Mouse (Mus musculus): ENCODE data around the gene Egflam. TPM values are rescaled to one million over a fixed set of nuclear protein-coding genes. Genes with fewer than 3 reads are reported as not detected.

Egflam gene
- polyA plus RNA-seq, 1 experiment from 2014 or later = 23.7 TPM

GRCm38 (mm10) chr15:7203606-7204330, 194.4 kb downstream of the Egflam start:
- H3K9ac ChIP-seq (ENCODE audit: low read length) = no peak overlapping the region
- H3K27me3 ChIP-seq (replicated peaks; ENCODE audit: control insufficient read depth, insufficient read depth, low read length) = no peaks in the 10 kb centered on the region
- H3K4me1 ChIP-seq (replicated peaks; ENCODE audit: control insufficient read depth, insufficient read depth, low read length) = peaks cover 27% of the 10 kb centered on the region; the same call in 1 of the 2 replicates
- WGBS = 49% methylated on average over 9 of the region's 9 CpGs
- H3K4me2 ChIP-seq (ENCODE audit: low read length) = no peak overlapping the region
- H3K4me3 ChIP-seq (ENCODE audit: low read depth, low read length) = no peak overlapping the region
- no peaks in the 10 kb centered on the region for H3K9me3 ChIP-seq (ENCODE audit: control insufficient read depth, low read length)
- DNase-seq (ENCODE audit: low spot score) (no peak), ATAC-seq (replicated peaks; ENCODE audit: low FRiP score, low TSS enrichment, low read depth) (0 out of 2 replicates have a peak, but pooled peaks have one; percentile 33)
- no peaks in the 10 kb centered on the region for H3K36me3 ChIP-seq (ENCODE audit: control insufficient read depth, insufficient read depth, low read length)
- peak overlapping the region; percentile 48; the same call in 1 of the 2 replicates for H3K27ac ChIP-seq (ENCODE audit: low read depth)

GRCm38 (mm10) chr15:7202981-7203380, 195.2 kb downstream of the Egflam start:
- no peak for DNase-seq (ENCODE audit: low spot score)
- ATAC-seq (replicated peaks; ENCODE audit: low FRiP score, low TSS enrichment, low read depth) = no peak
- Histone ChIP-seq H3K27ac (ENCODE audit: low read depth) (0 out of 2 replicates have a peak overlapping the region, but pooled peaks have one; percentile 48), H3K36me3 (ENCODE audit: control insufficient read depth, insufficient read depth, low read length) (no peaks in the 10 kb centered on the region), H3K9ac (ENCODE audit: low read length) (no peak overlapping the region), H3K9me3 (ENCODE audit: control insufficient read depth, low read length) (no peaks in the 10 kb centered on the region), H3K4me2 (ENCODE audit: low read length) (no peak overlapping the region), H3K4me3 (ENCODE audit: low read depth, low read length) (no peak overlapping the region), H3K27me3 (replicated peaks; ENCODE audit: control insufficient read depth, insufficient read depth, low read length) (no peaks in the 10 kb centered on the region), H3K4me1 (replicated peaks; ENCODE audit: control insufficient read depth, insufficient read depth, low read length) (peaks cover 27% of the 10 kb centered on the region; the same call in 1 of the 2 replicates)
- 95% methylated on average over 5 of the region's 5 CpGs for WGBS

DNA sequence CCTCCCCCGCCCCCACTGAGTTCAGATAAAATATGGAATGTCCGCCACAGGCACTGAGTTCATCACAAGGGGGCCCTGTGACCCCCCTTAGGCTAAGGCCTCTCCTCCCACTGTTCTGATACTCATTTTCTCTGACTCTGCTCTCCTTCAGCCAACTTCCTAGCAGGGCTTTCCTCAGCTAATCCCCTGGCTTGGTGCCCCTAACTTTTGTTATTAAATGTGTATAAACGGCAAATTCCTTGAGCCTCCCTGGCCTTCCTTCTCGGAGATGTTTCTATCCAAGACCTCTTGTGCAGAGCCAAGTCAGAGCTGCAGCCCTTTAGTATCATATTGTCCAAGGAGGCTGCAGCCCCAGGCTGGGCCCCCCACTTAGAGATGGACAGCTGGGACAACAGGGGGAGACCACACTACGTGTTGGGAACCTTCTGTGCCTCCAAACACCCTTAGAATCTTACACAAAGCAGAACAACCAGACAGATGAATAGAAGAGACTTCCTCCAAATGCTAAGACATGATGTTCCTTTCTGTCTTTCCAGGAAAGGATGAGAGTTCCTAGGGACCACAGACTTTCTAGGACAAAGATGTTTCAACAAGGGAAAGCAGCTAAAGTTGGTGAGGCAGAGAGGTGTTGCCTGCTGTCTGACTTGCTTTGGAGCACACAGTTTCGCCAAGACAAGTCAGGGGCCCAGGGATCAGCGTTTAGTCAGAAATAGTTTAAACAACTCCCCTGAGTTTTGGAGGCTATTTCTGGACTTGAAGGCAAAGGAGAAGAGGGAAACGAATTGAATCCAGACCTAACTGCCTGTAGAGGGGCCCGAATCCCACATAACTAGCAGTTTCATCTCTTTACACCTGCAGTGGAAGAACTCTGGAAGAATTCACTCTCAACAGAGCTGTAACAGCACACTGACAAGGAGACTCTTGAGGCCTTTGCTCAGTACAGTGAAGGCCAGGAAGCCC, 196.5 kb downstream of the Egflam start:
- Histone ChIP-seq H3K36me3 (ENCODE audit: control insufficient read depth, insufficient read depth, low read length) (no peaks in the 10 kb centered on the region), H3K27ac (ENCODE audit: low read depth) (peak overlapping the region; percentile 61), H3K27me3 (replicated peaks; ENCODE audit: control insufficient read depth, insufficient read depth, low read length) (no peaks in the 10 kb centered on the region), H3K9ac (ENCODE audit: low read length) (no peak overlapping the region), H3K9me3 (ENCODE audit: control insufficient read depth, low read length) (no peaks in the 10 kb centered on the region), H3K4me1 (replicated peaks; ENCODE audit: control insufficient read depth, insufficient read depth, low read length) (peaks cover 27% of the 10 kb centered on the region; the same call in 1 of the 2 replicates), H3K4me2 (ENCODE audit: low read length) (no peak overlapping the region), H3K4me3 (ENCODE audit: low read depth, low read length) (no peak overlapping the region)
- ATAC-seq (replicated peaks; ENCODE audit: low FRiP score, low TSS enrichment, low read depth) (no peak), DNase-seq (ENCODE audit: low spot score) (no peak)
- 40% methylated on average over 9 of the region's 9 CpGs for WGBS

DNA sequence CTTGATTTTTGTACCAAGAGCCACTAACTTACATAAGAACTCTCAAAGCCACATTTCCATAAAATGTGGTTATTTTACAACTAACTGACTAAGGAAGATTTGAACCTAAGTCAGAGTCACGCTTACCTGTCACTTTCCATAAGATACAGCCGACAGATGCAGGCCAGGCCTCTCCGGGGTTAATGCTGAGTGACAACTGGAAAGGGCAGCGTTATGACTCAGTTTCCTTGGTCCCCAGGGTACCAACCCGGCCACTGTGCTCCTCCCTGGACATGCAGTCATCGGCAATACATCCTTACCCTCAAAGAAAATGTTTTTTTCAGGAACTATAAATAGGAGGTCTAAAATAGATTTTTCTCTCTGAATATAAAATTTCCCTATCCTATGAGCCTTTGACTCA, 197.9 kb downstream of the Egflam start:
- Histone ChIP-seq H3K36me3 (ENCODE audit: control insufficient read depth, insufficient read depth, low read length) (no peaks in the 10 kb centered on the region), H3K27me3 (replicated peaks; ENCODE audit: control insufficient read depth, insufficient read depth, low read length) (no peaks in the 10 kb centered on the region), H3K27ac (ENCODE audit: low read depth) (no peak overlapping the region), H3K4me3 (ENCODE audit: low read depth, low read length) (no peak overlapping the region), H3K9me3 (ENCODE audit: control insufficient read depth, low read length) (no peaks in the 10 kb centered on the region), H3K4me2 (ENCODE audit: low read length) (no peak overlapping the region), H3K9ac (ENCODE audit: low read length) (no peak overlapping the region), H3K4me1 (replicated peaks; ENCODE audit: control insufficient read depth, insufficient read depth, low read length) (peaks cover 27% of the 10 kb centered on the region; the same call in 1 of the 2 replicates)
- DNase-seq (ENCODE audit: low spot score) (no peak), ATAC-seq (replicated peaks; ENCODE audit: low FRiP score, low TSS enrichment, low read depth) (no peak)
- WGBS = 71% methylated on average over 6 of the region's 6 CpGs

GRCm38 (mm10) chr15:7198816-7199215, 199.4 kb downstream of the Egflam start:
- H3K4me1 ChIP-seq (replicated peaks; ENCODE audit: control insufficient read depth, insufficient read depth, low read length) = peaks cover 24% of the 10 kb centered on the region; the same call in 1 of the 2 replicates
- 65% methylated on average over 2 of the region's 2 CpGs for WGBS
- no peak overlapping the region for H3K9ac ChIP-seq (ENCODE audit: low read length)
- H3K27ac ChIP-seq (ENCODE audit: low read depth) = no peak overlapping the region
- H3K27me3 ChIP-seq (replicated peaks; ENCODE audit: control insufficient read depth, insufficient read depth, low read length) = no peaks in the 10 kb centered on the region
- H3K4me2 ChIP-seq (ENCODE audit: low read length) = no peak overlapping the region
- H3K36me3 ChIP-seq (ENCODE audit: control insufficient read depth, insufficient read depth, low read length) = no peaks in the 10 kb centered on the region
- DNase-seq (ENCODE audit: low spot score) (no peak), ATAC-seq (replicated peaks; ENCODE audit: low FRiP score, low TSS enrichment, low read depth) (0 out of 2 replicates have a peak, but pooled peaks have one; percentile 10)
- H3K9me3 ChIP-seq (ENCODE audit: control insufficient read depth, low read length) = no peaks in the 10 kb centered on the region
- no peak overlapping the region for H3K4me3 ChIP-seq (ENCODE audit: low read depth, low read length)

GRCm38 (mm10) chr15:7197652-7198445, 200.3 kb downstream of the Egflam start:
- Histone ChIP-seq H3K36me3 (ENCODE audit: control insufficient read depth, insufficient read depth, low read length) (no peaks in the 10 kb centered on the region), H3K9ac (ENCODE audit: low read length) (no peak overlapping the region), H3K9me3 (ENCODE audit: control insufficient read depth, low read length) (no peaks in the 10 kb centered on the region), H3K4me2 (ENCODE audit: low read length) (no peak overlapping the region), H3K4me3 (ENCODE audit: low read depth, low read length) (no peak overlapping the region), H3K27me3 (replicated peaks; ENCODE audit: control insufficient read depth, insufficient read depth, low read length) (no peaks in the 10 kb centered on the region), H3K27ac (ENCODE audit: low read depth) (no peak overlapping the region), H3K4me1 (replicated peaks; ENCODE audit: control insufficient read depth, insufficient read depth, low read length) (peaks cover 16% of the 10 kb centered on the region; the same call in 1 of the 2 replicates)
- WGBS = 86% methylated on average over 3 of the region's 3 CpGs
- DNase-seq (ENCODE audit: low spot score) = no peak
- ATAC-seq (replicated peaks; ENCODE audit: low FRiP score, low TSS enrichment, low read depth) = no peak

DNA sequence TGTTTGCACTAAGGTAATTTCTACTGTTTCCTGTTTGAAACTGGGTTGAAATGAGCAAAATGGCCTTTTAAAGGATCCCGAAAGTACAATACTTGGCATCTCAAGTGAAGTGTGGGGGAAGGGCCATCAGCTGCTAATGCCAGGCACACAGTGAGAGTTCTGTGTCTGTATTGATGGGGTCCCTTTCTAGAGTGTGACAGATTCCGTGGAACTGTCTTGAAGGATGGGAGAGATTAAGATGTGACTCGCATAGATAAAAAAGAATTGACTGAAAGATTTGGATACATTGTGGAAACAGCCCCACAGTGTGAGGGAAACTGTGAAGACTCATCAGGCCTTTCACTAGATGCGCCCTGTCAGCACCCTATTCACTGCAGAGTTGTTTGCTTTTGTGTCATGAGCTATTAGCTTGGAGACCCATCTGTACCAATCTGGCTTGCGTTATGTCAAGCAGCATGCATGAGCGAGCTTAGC, 203.4 kb downstream of the Egflam start:
- Histone ChIP-seq H3K27ac (ENCODE audit: low read depth) (no peak overlapping the region), H3K27me3 (replicated peaks; ENCODE audit: control insufficient read depth, insufficient read depth, low read length) (no peaks in the 10 kb centered on the region), H3K4me1 (replicated peaks; ENCODE audit: control insufficient read depth, insufficient read depth, low read length) (no peaks in the 10 kb centered on the region), H3K36me3 (ENCODE audit: control insufficient read depth, insufficient read depth, low read length) (peaks cover 19% of the 10 kb centered on the region), H3K4me3 (ENCODE audit: low read depth, low read length) (no peak overlapping the region), H3K9ac (ENCODE audit: low read length) (no peak overlapping the region), H3K9me3 (ENCODE audit: control insufficient read depth, low read length) (no peaks in the 10 kb centered on the region), H3K4me2 (ENCODE audit: low read length) (no peak overlapping the region)
- ATAC-seq (replicated peaks; ENCODE audit: low FRiP score, low TSS enrichment, low read depth) = 0 out of 2 replicates have a peak, but pooled peaks have one; percentile 38
- WGBS = 67% methylated on average over 6 of the region's 6 CpGs
- no peak for DNase-seq (ENCODE audit: low spot score)
